Mouse (Mus musculus) heart, adult 18-20 months (tissue): Measurements from ENCODE around the gene Tex36. TPM values are rescaled to one million over a fixed set of nuclear protein-coding genes. Genes with fewer than 3 reads are reported as not detected.

Source experiments
- DNase-seq, 2 experiments: peaks; one replicate each; pipeline ENCODE4 v3.0.0; 2021 to 2022; ENCODE audit warnings: mixed read lengths in 1 of 2
- long read RNA-seq, 2 experiments: library from polyadenylated mRNA; stranded (forward); transcript quantifications; one replicate each; pipeline ENCODE4 v2.0.0; 2021
- total RNA-seq, 2 experiments: library from RNA; stranded (reverse); gene quantifications; 2 replicates each; pipeline ENCODE4 v1.2.3; 2021

Gene Tex36
- not detected for total RNA-seq
- long read RNA-seq, experiment 1: 0 reads
- long read RNA-seq, experiment 2: 0 reads

- DNase-seq: no peak
Observed at GRCm38 (mm10) chr7:133602058-133602457, at the start of gene Tex36. TSS of gene Tex36 (minus strand) at chr7:133602158.

- DNase-seq: no peak
Observed at GRCm38 (mm10) chr7:133645716-133646115, 43.8 kb upstream of the Tex36 start.

GRCm38 (mm10) chr7:133638821-133639220 lies 36.9 kb upstream of the Tex36 start:
- no peak for DNase-seq

- peak in 1 of 2 experiments; percentile 7 for DNase-seq
Observed at GRCm38 (mm10) chr7:133638306-133638705, 36.3 kb upstream of the Tex36 start.

- peak; percentile 98 to 99 for DNase-seq
Observed at GRCm38 (mm10) chr7:133637361-133638305, 35.7 kb upstream of the Tex36 start, which contains the start of gene Edrf1. TSS of gene Edrf1 (plus strand) at chr7:133637543.

GRCm38 (mm10) chr7:133636738-133637352 lies 34.9 kb upstream of the Tex36 start:
- peak; percentile 86 to 95 for DNase-seq

GRCm38 (mm10) chr7:133634932-133635650 lies 33.1 kb upstream of the Tex36 start:
- no peak for DNase-seq

- DNase-seq: peak; percentile 22 to 84
Observed at GRCm38 (mm10) chr7:133632476-133632875, 30.5 kb upstream of the Tex36 start.

GRCm38 (mm10) chr7:133630821-133631220 lies 28.9 kb upstream of the Tex36 start:
- no peak for DNase-seq

GRCm38 (mm10) chr7:133627184-133627936 lies 25.4 kb upstream of the Tex36 start:
- no peak for DNase-seq

- DNase-seq: no peak
Observed at GRCm38 (mm10) chr7:133623226-133623625, 21.3 kb upstream of the Tex36 start.

GRCm38 (mm10) chr7:133620721-133621120 lies 18.8 kb upstream of the Tex36 start:
- DNase-seq: no peak

- no peak for DNase-seq
Observed at GRCm38 (mm10) chr7:133612981-133613380, 11.0 kb upstream of the Tex36 start.

GRCm38 (mm10) chr7:133609585-133609984 lies 7.6 kb upstream of the Tex36 start:
- no peak for DNase-seq

GRCm38 (mm10) chr7:133608631-133609340 lies 6.8 kb upstream of the Tex36 start:
- DNase-seq: no peak

- DNase-seq: no peak
Observed at GRCm38 (mm10) chr7:133607883-133608575, 6.1 kb upstream of the Tex36 start.

GRCm38 (mm10) chr7:133607331-133607730 lies 5.4 kb upstream of the Tex36 start:
- no peak for DNase-seq

- DNase-seq: no peak
Observed at GRCm38 (mm10) chr7:133604427-133605081, 2.6 kb upstream of the Tex36 start.

GRCm38 (mm10) chr7:133603156-133603555 lies 1.2 kb upstream of the Tex36 start:
- no peak for DNase-seq

- DNase-seq: no peak
Observed at GRCm38 (mm10) chr7:133600558-133600957, 1.4 kb downstream of the Tex36 start.
